ENCODE assay signal across 28 mouse cellular contexts in the genomic region with DNA sequence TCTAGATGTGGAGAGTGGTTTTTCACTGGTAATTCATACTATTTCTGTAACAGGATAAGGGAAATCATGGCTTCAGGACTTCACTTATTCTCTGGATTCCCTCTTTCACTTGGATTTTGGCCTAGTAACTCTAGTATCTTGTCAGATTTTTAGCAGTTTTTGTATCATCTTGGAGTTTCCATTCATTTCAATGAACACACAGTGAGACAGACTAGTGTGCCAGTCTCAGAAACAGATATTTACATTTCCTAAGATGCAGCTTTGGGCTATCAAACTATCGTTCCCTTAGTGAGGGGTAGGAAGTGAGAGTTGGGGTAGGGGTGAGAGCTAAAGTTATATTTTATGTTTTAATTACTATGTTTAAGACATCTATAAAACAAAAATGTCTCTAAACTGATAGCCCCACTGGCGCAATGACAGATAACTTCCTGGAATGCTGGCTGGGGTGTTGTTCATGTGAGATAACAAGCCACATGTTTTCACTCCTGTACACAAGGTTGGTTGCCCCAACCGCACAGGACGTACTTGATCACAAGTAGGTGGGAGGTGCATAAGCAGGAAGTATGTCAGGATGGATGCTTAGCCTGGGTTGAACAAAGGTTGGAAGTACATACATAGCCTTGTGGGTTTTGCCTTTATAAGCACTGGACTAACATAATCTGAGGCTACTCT. TPM values are rescaled to one million over a fixed set of nuclear protein-coding genes. Genes with fewer than 3 reads are reported as not detected.
DNase-seq lines count a peak whose midpoint lies in the region; ATAC-seq and TF ChIP-seq lines count a peak whose summit lies in the region.
"Had no signal": no experiment of that assay in that cellular context is flagged by ENCODE, and none has a peak within 500 bp of the region (broad histone marks: within the 10 kb centered on the region; RNA-seq: fewer than 3 reads in every experiment).

No protein-coding gene starts in this region.

- peak overlapping the region; percentile 60; the same call in 1 of the 2 replicates for H3K27ac ChIP-seq in liver, embryonic 12.5 days
- H3K27ac ChIP-seq: embryonic facial prominence, embryonic 13.5 days; limb, embryonic 15.5 days; macrophage; stomach, postnatal 0 days had no signal

- no peak overlapping the region for H3K4me3 ChIP-seq in G1E (ENCODE audit: low read depth, low read length)
- H3K4me3 ChIP-seq in liver, embryonic 12.5 days = no peak overlapping the region
- H3K4me3 ChIP-seq: embryonic facial prominence, embryonic 13.5 days; limb, embryonic 15.5 days had no signal

- no peaks in the 10 kb centered on the region for H3K27me3 ChIP-seq in G1E (ENCODE audit: insufficient read depth, low read length)
- H3K27me3 ChIP-seq in liver, embryonic 12.5 days (replicated peaks) = no peaks in the 10 kb centered on the region
- H3K27me3 ChIP-seq: CH12.LX; embryonic facial prominence, embryonic 13.5 days; limb, embryonic 15.5 days had no signal

- H3K9ac ChIP-seq in liver, embryonic 12.5 days = no peak overlapping the region
- H3K9ac ChIP-seq: embryonic facial prominence, embryonic 13.5 days; limb, embryonic 15.5 days had no signal

- H3K9me3 ChIP-seq in G1E (replicated peaks) = no peaks in the 10 kb centered on the region
- H3K9me3 ChIP-seq in liver, embryonic 12.5 days (replicated peaks) = no peaks in the 10 kb centered on the region
- H3K9me3 ChIP-seq: embryonic facial prominence, embryonic 13.5 days; limb, embryonic 15.5 days had no signal

- no peak overlapping the region for H3K4me2 ChIP-seq in liver, embryonic 12.5 days
- H3K4me2 ChIP-seq: embryonic facial prominence, embryonic 13.5 days; heart, embryonic 11.5 days; limb, embryonic 15.5 days; midbrain, embryonic 11.5 days had no signal

- H3K36me3 ChIP-seq in G1E (replicated peaks) = peaks cover 63% of the 10 kb centered on the region
- H3K36me3 ChIP-seq in liver, embryonic 12.5 days = peaks cover 39% of the 10 kb centered on the region

- peak; percentile 86 for ATAC-seq in G1E (ENCODE audit: extremely low read depth, insufficient number of reproducible peaks, low FRiP score, poor library complexity, severe bottlenecking)
- peak; percentile 94 for ATAC-seq in liver, embryonic 12.5 days
- ATAC-seq in megakaryocyte progenitor cell, adult 5-6 weeks (replicated peaks; ENCODE audit: poor library complexity) = peak; percentile 98
- ATAC-seq: forebrain, embryonic 14.5 days had no signal

- WGBS in liver, embryonic 12.5 days (ENCODE audit: insufficient replicate concordance) = 48% methylated on average over 4 of the region's 4 CpGs

- DNase-seq in G1E (ENCODE audit: low spot score) = no peak
- peak; percentile 48 for DNase-seq in c-Kit-positive CD71-positive TER-119-negative erythroid progenitor cells, embryonic 14.5 days (ENCODE audit: low read depth)
- no peak for DNase-seq in spleen, postnatal 14 days (ENCODE audit: low spot score in 2 of 2)
- no peak for DNase-seq in lung, postnatal 36 days
- DNase-seq in cerebellum, adult 11-12 months = no peak
- DNase-seq: adrenal gland, postnatal 10 days; B cell, adult 2 months; cerebellum, adult 2 months; cerebellum, postnatal 36 days; embryo, embryonic 11 days; gastrocnemius, postnatal 14 days; heart, adult 11 months; heart, postnatal 10 days; kidney, adult 8-10 months; kidney, postnatal 10 days; left cerebral cortex, postnatal 4 days; thymus, adult 2 months had no signal

- H3K4me1 ChIP-seq in G1E (ENCODE audit: insufficient read depth, low read depth, low read length) = peaks cover 7% of the 10 kb centered on the region
- peaks cover 14% of the 10 kb centered on the region for H3K4me1 ChIP-seq in liver, embryonic 12.5 days
- H3K4me1 ChIP-seq: embryonic facial prominence, embryonic 13.5 days; limb, embryonic 15.5 days had no signal

- no peak for TF ChIP-seq CTCF in G1E (IDR thresholded peaks at IDR 0.05; ENCODE audit: low read depth, low read length)

RNA-seq across cellular contexts. Expression of a gene that starts 19.7 kb away (rescaled TPM):
- not detected in 2 replicates for total RNA-seq in G1E (2014; fragmentation: Nextera tagmentation)
- 0.23 and 0.49 TPM in 2 replicates for total RNA-seq in G1E (2017)
- not detected in 2 replicates for polyA plus RNA-seq in G1E (2012)
- polyA plus RNA-seq in liver, embryonic 12.5 days (2016; fragmentation: Nextera tagmentation; extraction: Ambion mirVana) = 0.17 TPM in 1 of 2 replicates, not detected in the other
- 0.49 TPM in 1 of 2 replicates, not detected in the other for total RNA-seq in megakaryocyte progenitor cell, adult 5-6 weeks (2015)
- 0.51 and 0.75 TPM in 2 replicates for total RNA-seq in megakaryocyte progenitor cell, adult 5-6 weeks (2017)
- total RNA-seq: CH12.LX; neutrophil, adult 5-6 weeks had no signal

RNA-seq across cellular contexts. Expression of a gene that starts 24.9 kb away (rescaled TPM):
- total RNA-seq in G1E (2014; fragmentation: Nextera tagmentation) (71.9 and 80.9 TPM in 2 replicates), G1E (2017) (51.5 and 54.2 TPM in 2 replicates)
- 6.6 and 7.2 TPM in 2 replicates for polyA plus RNA-seq in G1E (2012)
- polyA plus RNA-seq in liver, embryonic 12.5 days (2016; fragmentation: Nextera tagmentation; extraction: Ambion mirVana) = 44.8 and 49.2 TPM in 2 replicates
- total RNA-seq in megakaryocyte progenitor cell, adult 5-6 weeks (2015) = 30.9 and 31.3 TPM in 2 replicates
- total RNA-seq in megakaryocyte progenitor cell, adult 5-6 weeks (2017) = 26.1 and 27.1 TPM in 2 replicates

RNA-seq across cellular contexts. Expression of a gene that starts 25.7 kb away (rescaled TPM):
- total RNA-seq in G1E (2014; fragmentation: Nextera tagmentation) = 12.7 and 14.0 TPM in 2 replicates
- total RNA-seq in G1E (2017) = 10.6 and 11.9 TPM in 2 replicates
- polyA plus RNA-seq in G1E (2012) = 5.0 and 5.3 TPM in 2 replicates
- 7.1 and 7.3 TPM in 2 replicates for polyA plus RNA-seq in liver, embryonic 12.5 days (2016; fragmentation: Nextera tagmentation; extraction: Ambion mirVana)
- 6.4 and 7.7 TPM in 2 replicates for total RNA-seq in megakaryocyte progenitor cell, adult 5-6 weeks (2015)
- 10.3 and 10.9 TPM in 2 replicates for total RNA-seq in megakaryocyte progenitor cell, adult 5-6 weeks (2017)
